Mouse (Mus musculus): ENCODE measurements around the gene Lamtor5. TPM values are rescaled to one million over a fixed set of nuclear protein-coding genes. Genes with fewer than 3 reads are reported as not detected.

Gene Lamtor5
- polyA plus RNA-seq, 1 experiment from 2014 or later = 189 TPM

DNA sequence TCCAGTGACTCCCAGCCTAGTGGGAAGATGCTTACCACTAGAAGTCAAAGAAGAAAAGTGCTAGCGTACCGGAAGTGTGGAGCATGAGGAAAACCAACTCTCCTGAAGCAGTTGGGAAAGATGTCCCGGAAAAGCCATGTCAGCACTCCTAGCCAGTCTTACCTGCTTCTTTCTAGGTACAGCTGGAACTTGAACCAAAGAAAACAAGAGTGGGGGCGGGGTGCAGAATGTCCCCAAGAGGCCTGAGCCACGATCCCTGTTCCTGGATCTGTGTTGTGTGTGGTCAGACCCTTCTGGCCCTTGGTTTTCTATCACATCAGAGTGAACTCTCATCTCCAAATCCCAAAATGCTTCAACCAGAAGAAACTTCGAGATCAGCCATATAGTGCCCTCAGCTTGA is 31.8 kb upstream of the Lamtor5 start:
- TF ChIP-seq EP300 (optimal IDR thresholded peaks at IDR 0.05) (no peak), CTCF (IDR thresholded peaks at IDR 0.05; ENCODE audit: low read depth) (no peak)
- H3K4me1 ChIP-seq (replicated peaks; ENCODE audit: control insufficient read depth, insufficient read depth) = no peaks in the 10 kb centered on the region
- no peaks in the 10 kb centered on the region for H3K9me3 ChIP-seq (ENCODE audit: control insufficient read depth, low read length)
- ATAC-seq (ENCODE audit: low FRiP score, low TSS enrichment) (no peak), DNase-seq (ENCODE audit: low spot score) (no peak)
- no peak overlapping the region for H3K4me2 ChIP-seq (replicated peaks; ENCODE audit: low read depth)
- H3K27ac ChIP-seq (replicated peaks) = no peak overlapping the region
- no peaks in the 10 kb centered on the region for H3K36me3 ChIP-seq (ENCODE audit: control insufficient read depth, insufficient read depth, low read length)
- WGBS = 74% methylated on average over 6 of the region's 6 CpGs
- H3K4me3 ChIP-seq (ENCODE audit: low read depth, low read length) = no peak overlapping the region
- H3K9ac ChIP-seq (ENCODE audit: low read length) = no peak overlapping the region
- no peaks in the 10 kb centered on the region for H3K27me3 ChIP-seq (ENCODE audit: control insufficient read depth, insufficient read depth, low read length)

GRCm38 (mm10) chr3:107249042-107249441 is 29.6 kb upstream of the Lamtor5 start:
- no peaks in the 10 kb centered on the region for H3K27me3 ChIP-seq (ENCODE audit: control insufficient read depth, insufficient read depth, low read length)
- H3K36me3 ChIP-seq (ENCODE audit: control insufficient read depth, insufficient read depth, low read length) = no peaks in the 10 kb centered on the region
- WGBS = 58% methylated on average over 3 of the region's 3 CpGs
- no peaks in the 10 kb centered on the region for H3K4me1 ChIP-seq (replicated peaks; ENCODE audit: control insufficient read depth, insufficient read depth)
- no peaks in the 10 kb centered on the region for H3K9me3 ChIP-seq (ENCODE audit: control insufficient read depth, low read length)
- H3K4me2 ChIP-seq (replicated peaks; ENCODE audit: low read depth) = no peak overlapping the region
- H3K4me3 ChIP-seq (ENCODE audit: low read depth, low read length) = no peak overlapping the region
- ATAC-seq (ENCODE audit: low FRiP score, low TSS enrichment) = peak; percentile 74
- no peak for DNase-seq (ENCODE audit: low spot score)
- H3K9ac ChIP-seq (ENCODE audit: low read length) = no peak overlapping the region
- TF ChIP-seq EP300 (optimal IDR thresholded peaks at IDR 0.05) (no peak), CTCF (IDR thresholded peaks at IDR 0.05; ENCODE audit: low read depth) (no peak)
- no peak overlapping the region for H3K27ac ChIP-seq (replicated peaks)

DNA sequence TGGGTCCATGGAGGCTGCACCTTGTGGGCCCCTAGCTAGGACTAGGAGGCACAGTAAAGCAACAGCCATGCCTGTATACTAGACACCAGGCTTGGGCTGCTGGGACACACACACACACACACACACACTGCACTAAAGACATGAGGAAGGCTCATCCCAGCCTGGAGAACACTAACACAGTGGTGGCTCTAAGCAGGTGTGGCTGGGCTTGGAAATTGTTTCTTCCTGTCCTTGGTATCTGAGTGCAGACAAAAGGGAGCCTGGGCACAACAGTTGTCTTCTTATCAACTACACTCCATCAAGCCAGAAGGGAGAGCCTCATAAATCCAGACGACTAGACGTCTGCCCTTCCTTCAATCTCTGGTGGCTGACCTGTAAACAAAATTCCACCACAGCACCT is 28.3 kb upstream of the Lamtor5 start:
- no peak overlapping the region for H3K9ac ChIP-seq (ENCODE audit: low read length)
- 20% methylated on average over 2 of the region's 2 CpGs for WGBS
- ATAC-seq (ENCODE audit: low FRiP score, low TSS enrichment) (no peak), DNase-seq (ENCODE audit: low spot score) (no peak)
- no peaks in the 10 kb centered on the region for H3K9me3 ChIP-seq (ENCODE audit: control insufficient read depth, low read length)
- H3K4me2 ChIP-seq (replicated peaks; ENCODE audit: low read depth) = no peak overlapping the region
- H3K4me1 ChIP-seq (replicated peaks; ENCODE audit: control insufficient read depth, insufficient read depth) = no peaks in the 10 kb centered on the region
- H3K4me3 ChIP-seq (ENCODE audit: low read depth, low read length) = no peak overlapping the region
- TF ChIP-seq EP300 (optimal IDR thresholded peaks at IDR 0.05) (no peak), CTCF (IDR thresholded peaks at IDR 0.05; ENCODE audit: low read depth) (no peak)
- H3K27me3 ChIP-seq (ENCODE audit: control insufficient read depth, insufficient read depth, low read length) = no peaks in the 10 kb centered on the region
- H3K36me3 ChIP-seq (ENCODE audit: control insufficient read depth, insufficient read depth, low read length) = no peaks in the 10 kb centered on the region
- H3K27ac ChIP-seq (replicated peaks) = no peak overlapping the region

- ATAC-seq (ENCODE audit: low FRiP score, low TSS enrichment) = no peak
Measured at GRCm38 (mm10) chr3:107252035-107252434, 26.6 kb upstream of the Lamtor5 start.

DNA sequence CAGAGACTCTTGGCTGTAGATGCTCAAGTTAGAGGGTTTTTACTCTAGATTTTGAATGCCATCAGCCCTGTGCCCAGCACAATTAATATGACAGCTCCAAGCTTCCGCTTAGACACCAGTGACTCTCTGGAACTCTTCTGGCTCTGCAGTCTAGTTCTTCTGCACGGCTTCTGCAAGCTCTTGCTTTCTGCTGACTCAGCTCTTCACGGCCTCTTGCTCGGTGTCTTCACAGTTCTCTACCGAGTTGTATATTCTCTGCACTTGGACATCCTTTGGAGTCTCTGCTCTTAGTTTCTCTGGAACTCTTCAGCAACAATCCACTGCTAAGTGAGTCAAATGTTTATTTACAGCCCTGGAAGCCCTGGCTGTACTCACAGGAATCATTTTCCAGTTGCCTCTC is 24.7 kb upstream of the Lamtor5 start:
- no peak for DNase-seq (ENCODE audit: low spot score)
- Histone ChIP-seq H3K27ac (replicated peaks) (no peak overlapping the region), H3K4me1 (replicated peaks; ENCODE audit: control insufficient read depth, insufficient read depth) (no peaks in the 10 kb centered on the region), H3K27me3 (ENCODE audit: control insufficient read depth, insufficient read depth, low read length) (no peaks in the 10 kb centered on the region), H3K9me3 (ENCODE audit: control insufficient read depth, low read length) (no peaks in the 10 kb centered on the region), H3K36me3 (ENCODE audit: control insufficient read depth, insufficient read depth, low read length) (no peaks in the 10 kb centered on the region), H3K9ac (ENCODE audit: low read length) (no peak overlapping the region), H3K4me2 (replicated peaks; ENCODE audit: low read depth) (no peak overlapping the region), H3K4me3 (ENCODE audit: low read depth, low read length) (no peak overlapping the region)
- TF ChIP-seq CTCF (IDR thresholded peaks at IDR 0.05; ENCODE audit: low read depth) (no peak), EP300 (optimal IDR thresholded peaks at IDR 0.05) (no peak)
- WGBS = 57% methylated on average over 5 of the region's 5 CpGs
- no peak for ATAC-seq (ENCODE audit: low FRiP score, low TSS enrichment)

More at GRCm38 (mm10) chr3:107252035-107252434, 26.6 kb upstream of the Lamtor5 start:
- no peaks in the 10 kb centered on the region for H3K36me3 ChIP-seq (ENCODE audit: control insufficient read depth, insufficient read depth, low read length)
- WGBS = 66% methylated on average over 4 of the region's 4 CpGs
- no peak overlapping the region for H3K9ac ChIP-seq (ENCODE audit: low read length)
- H3K27me3 ChIP-seq (ENCODE audit: control insufficient read depth, insufficient read depth, low read length) = no peaks in the 10 kb centered on the region
- DNase-seq (ENCODE audit: low spot score) = no peak
- H3K4me1 ChIP-seq (replicated peaks; ENCODE audit: control insufficient read depth, insufficient read depth) = no peaks in the 10 kb centered on the region
- no peak overlapping the region for H3K27ac ChIP-seq (replicated peaks)
- TF ChIP-seq EP300 (optimal IDR thresholded peaks at IDR 0.05) = no peak
- no peak for TF ChIP-seq CTCF (IDR thresholded peaks at IDR 0.05; ENCODE audit: low read depth)
- H3K4me2 ChIP-seq (replicated peaks; ENCODE audit: low read depth) = no peak overlapping the region
- no peak overlapping the region for H3K4me3 ChIP-seq (ENCODE audit: low read depth, low read length)
- H3K9me3 ChIP-seq (ENCODE audit: control insufficient read depth, low read length) = no peaks in the 10 kb centered on the region

DNA sequence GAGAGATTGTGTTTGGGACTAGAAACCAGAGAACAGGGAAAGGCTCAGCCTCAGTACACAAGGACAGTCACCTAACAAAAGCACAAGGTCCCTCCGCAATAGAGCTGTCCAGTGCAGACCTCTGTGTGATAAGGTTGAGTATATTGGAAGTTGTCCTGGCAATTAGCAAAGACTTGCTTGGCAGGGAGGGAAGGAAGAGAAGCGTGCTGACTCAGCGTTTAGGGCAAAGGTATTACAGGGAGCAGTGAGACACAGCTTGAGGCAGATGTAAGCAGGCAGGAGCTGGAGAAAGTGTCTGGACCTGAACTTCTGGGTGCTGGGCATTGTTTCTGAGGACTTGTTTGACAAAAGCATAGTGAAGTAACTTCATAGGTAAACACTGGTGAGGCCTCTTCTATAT is 22.7 kb upstream of the Lamtor5 start:
- H3K9me3 ChIP-seq (ENCODE audit: control insufficient read depth, low read length) = no peaks in the 10 kb centered on the region
- H3K27ac ChIP-seq (replicated peaks) = no peak overlapping the region
- TF ChIP-seq CTCF (IDR thresholded peaks at IDR 0.05; ENCODE audit: low read depth) (no peak), EP300 (optimal IDR thresholded peaks at IDR 0.05) (no peak)
- ATAC-seq (ENCODE audit: low FRiP score, low TSS enrichment) (peak; percentile 51; the same call in 1 of the 2 replicates), DNase-seq (ENCODE audit: low spot score) (no peak)
- H3K9ac ChIP-seq (ENCODE audit: low read length) = no peak overlapping the region
- WGBS = 77% methylated on average over 3 of the region's 3 CpGs
- no peaks in the 10 kb centered on the region for H3K36me3 ChIP-seq (ENCODE audit: control insufficient read depth, insufficient read depth, low read length)
- peaks cover 2% of the 10 kb centered on the region; the same call in 1 of the 2 replicates for H3K4me1 ChIP-seq (replicated peaks; ENCODE audit: control insufficient read depth, insufficient read depth)
- no peak overlapping the region for H3K4me3 ChIP-seq (ENCODE audit: low read depth, low read length)
- H3K4me2 ChIP-seq (replicated peaks; ENCODE audit: low read depth) = no peak overlapping the region
- H3K27me3 ChIP-seq (ENCODE audit: control insufficient read depth, insufficient read depth, low read length) = no peaks in the 10 kb centered on the region

All from stomach, postnatal 0 days (tissue).